Mouse (Mus musculus) CD4-positive naive resting alpha-beta T cell, adult 57 days (primary cell): ENCODE data around the gene Emc10. TPM values are rescaled to one million over a fixed set of nuclear protein-coding genes. Genes with fewer than 3 reads are reported as not detected.

Experiments
- total RNA-seq: library from RNA; stranded (reverse); gene quantifications from one replicate; pipeline ENCODE4 v1.2.4, GENCODE M21; 2023

The Emc10 gene
- total RNA-seq = 84.1 TPM

GRCm38 (mm10) chr7:44495992-44496770, at the start of gene Emc10, which contains the start of gene Fam71e1:
TSS of gene Emc10 (minus strand) at chr7:44496529.
TSS of gene Fam71e1 (plus strand) at chr7:44496581.

DNA sequence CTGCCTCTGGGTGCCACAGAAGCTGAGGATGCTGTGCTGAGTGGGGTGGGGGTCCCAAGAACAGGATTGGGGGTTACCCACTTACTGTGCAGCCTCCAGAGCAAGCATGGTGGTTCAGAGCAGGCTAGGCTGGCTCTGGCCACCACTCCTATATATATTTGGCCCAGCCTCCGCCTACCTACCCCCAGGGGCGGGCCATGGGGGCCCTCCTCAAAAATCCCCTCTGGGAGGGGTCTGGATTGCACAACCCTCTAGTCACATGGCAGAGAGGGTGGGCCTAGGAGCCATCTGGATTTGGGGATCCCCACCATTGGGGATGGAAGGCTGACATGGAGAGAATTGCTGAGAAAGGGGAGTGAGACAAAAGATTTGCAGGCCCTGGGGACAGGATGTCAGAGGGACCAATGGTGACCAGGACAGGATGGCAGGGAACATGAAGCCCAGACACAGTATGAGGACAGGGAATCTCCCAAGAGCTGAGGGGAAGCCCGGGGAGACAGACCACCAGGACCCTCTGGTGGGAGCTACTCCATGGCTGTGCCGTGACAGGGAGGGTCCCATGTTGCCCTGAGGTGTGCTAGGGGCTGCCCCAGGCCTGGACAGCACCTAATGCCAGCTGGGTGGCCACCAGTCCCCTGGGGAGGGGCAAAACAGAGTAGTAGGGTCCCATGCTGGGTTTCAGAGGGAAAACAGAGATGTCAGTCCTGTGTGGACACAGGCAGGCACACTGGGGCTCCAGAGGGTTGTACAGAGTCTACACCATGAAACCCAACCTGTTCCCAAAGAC, 35.8 kb upstream of the Emc10 start, which contains the start of gene Spib:
TSS of gene Spib (minus strand) at position 126 of the 787 bp plus-strand sequence.

GRCm38 (mm10) chr7:44524502-44524901, 28.2 kb upstream of the Emc10 start, which contains the start of gene Mybpc2:
TSS of gene Mybpc2 (minus strand) at chr7:44524656.

GRCm38 (mm10) chr7:44467811-44468411, 28.4 kb downstream of the Emc10 start, which contains the start of gene Josd2:
TSS of gene Josd2 (plus strand) at chr7:44467980.

DNA sequence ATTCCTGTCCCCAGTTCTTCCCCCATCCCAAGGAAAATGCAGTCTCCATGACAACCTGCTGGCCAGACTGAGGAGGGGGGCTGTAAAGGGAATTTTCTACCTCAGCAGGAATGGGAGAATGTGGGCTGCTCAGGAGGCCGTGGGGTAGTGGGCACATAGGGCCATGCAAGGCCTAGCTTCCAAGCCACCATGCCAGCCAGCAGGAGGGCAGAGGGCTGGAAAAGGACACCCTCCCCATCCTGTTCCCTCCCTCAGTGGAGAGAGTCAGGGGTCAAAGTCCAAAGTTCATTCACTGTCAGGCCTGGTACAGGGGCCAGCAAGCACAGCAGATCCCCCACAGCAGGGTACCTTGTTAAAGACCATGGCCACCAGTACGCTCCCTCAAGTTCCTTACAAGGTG, 31.2 kb downstream of the Emc10 start, which contains the start of gene Aspdh:
TSS of gene Aspdh (plus strand) at position 281 of the 400 bp plus-strand sequence.

Other genes with a start within 250 kb of the Emc10 start
- 3.6 TPM for gene 1700028J19Rik, start 249.8 kb downstream of the Emc10 start, total RNA-seq
- 184 TPM for gene 2410002F23Rik, start 249.8 kb downstream of the Emc10 start, total RNA-seq
- gene Acp4, start 239.2 kb downstream of the Emc10 start, total RNA-seq = not detected
- not detected for gene Gm15517, start 235.1 kb downstream of the Emc10 start, total RNA-seq
- gene Clec11a, start 189.6 kb downstream of the Emc10 start, total RNA-seq = 1.5 TPM
- gene Shank1, start 186.3 kb downstream of the Emc10 start, total RNA-seq = 1.8 TPM
- gene Syt3, start 112.4 kb downstream of the Emc10 start, total RNA-seq = 0.83 TPM
- gene 1700008O03Rik, start 110.7 kb downstream of the Emc10 start, total RNA-seq = not detected
- not detected for gene Lrrc4b, start 67.5 kb downstream of the Emc10 start, total RNA-seq
- gene Aspdh, start 31.1 kb downstream of the Emc10 start, total RNA-seq = not detected
- 62.3 TPM for gene Josd2, start 28.5 kb downstream of the Emc10 start, total RNA-seq
- gene Fam71e1, start 52 bp upstream of the Emc10 start, total RNA-seq = 6.6 TPM
- 0.56 TPM for gene Mybpc2, start 28.1 kb upstream of the Emc10 start, total RNA-seq
- gene Spib, start 35.5 kb upstream of the Emc10 start, total RNA-seq = 15.9 TPM
- 38.5 TPM for gene Pold1, start 52.3 kb upstream of the Emc10 start, total RNA-seq
- gene Nr1h2, start 57.4 kb upstream of the Emc10 start, total RNA-seq = 315 TPM
- gene Napsa, start 75.9 kb upstream of the Emc10 start, total RNA-seq = 21.3 TPM
- 1.6 TPM for gene Kcnc3, start 94.1 kb upstream of the Emc10 start, total RNA-seq
- gene Myh14, start 174.3 kb upstream of the Emc10 start, total RNA-seq = 0.35 TPM
- gene Izumo2, start 212.2 kb upstream of the Emc10 start, total RNA-seq = not detected